Mouse (Mus musculus) testis, adult 2 months (tissue): ENCODE data around the gene Wdfy2.

Source experiments
- CTCF ChIP-seq: fragments of 200-500 bp; IDR thresholded peaks from 2 replicates; pipeline ENCODE4 v1.5.1; 2012; ENCODE audit warnings: low read depth, mild to moderate bottlenecking, inconsistent platforms, low read length, moderate library complexity; ENCODE audit not compliant: control insufficient read depth, insufficient read depth, insufficient replicate concordance
- POLR2A ChIP-seq: fragments of 200-500 bp; IDR thresholded peaks from 2 replicates; pipeline ENCODE4 v1.6.1; 2012; ENCODE audit warnings: low read depth, mild to moderate bottlenecking, inconsistent platforms, low read length, moderate library complexity; ENCODE audit not compliant: control insufficient read depth

- TF ChIP-seq CTCF (no peak), POLR2A (no peak)
Measured at GRCm38 (mm10) chr14:62884639-62885038, 47.2 kb downstream of the Wdfy2 start.
